Mouse (Mus musculus) lung, postnatal 0 days (tissue): ENCODE data around the gene Gm49673. TPM values are rescaled to one million over a fixed set of nuclear protein-coding genes. Genes with fewer than 3 reads are reported as not detected.
A peak's percentile ranks its signal among the peaks of the same experiment; 100 is the strongest.
"Not testable (repeated sequence)": the region's sequence is repeated elsewhere in the genome, so short reads cannot be mapped to it uniquely, and the experiment has no call there.

ENCODE experiments used
- ATAC-seq: fragments of 200-750 bp; cut with Nextera tagmentation; 2 replicates; pipeline ENCODE4 v1.8.0; 2017; ENCODE audit warnings: moderate library complexity
- DNase-seq: peaks from one replicate; pipeline ENCODE4 v3.0.0-alpha.2; 2016; ENCODE audit warnings: low spot score
- H3K27ac ChIP-seq: fragments of 300-500 bp; sonication (generic); 2 replicates; pipeline ENCODE4 v1.5.1; 2014; ENCODE audit warnings: antibody characterized with exemption, mild to moderate bottlenecking, low read length, mixed read lengths
- H3K27me3 ChIP-seq: fragments of 300-500 bp; sonication (generic); replicated peaks from 2 replicates; pipeline ENCODE4 v1.6.1; 2014; ENCODE audit warnings: low read length, mixed read lengths; ENCODE audit not compliant: insufficient read depth
- H3K36me3 ChIP-seq: fragments of 300-500 bp; sonication (generic); 2 replicates; pipeline ENCODE4 v1.6.1; 2014; ENCODE audit warnings: low read length, mixed read lengths; ENCODE audit not compliant: insufficient read depth
- H3K4me1 ChIP-seq: fragments of 300-500 bp; sonication (generic); 2 replicates; pipeline ENCODE4 v1.6.1; 2014; ENCODE audit warnings: antibody characterized with exemption, low read depth, low read length, mixed read lengths; ENCODE audit not compliant: insufficient read depth
- H3K4me2 ChIP-seq: fragments of 300-500 bp; sonication (generic); replicated peaks from 2 replicates; pipeline ENCODE4 v1.6.1; 2014; ENCODE audit warnings: low read depth, mild to moderate bottlenecking, low read length, moderate library complexity, mixed read lengths
- H3K4me3 ChIP-seq: fragments of 300-500 bp; sonication (generic); 2 replicates; pipeline ENCODE4 v1.5.1; 2014; ENCODE audit warnings: low read depth, low read length
- H3K9ac ChIP-seq: fragments of 300-500 bp; sonication (generic); replicated peaks from 2 replicates; pipeline ENCODE4 v1.6.1; 2014; ENCODE audit warnings: low read depth, mild to moderate bottlenecking
- H3K9me3 ChIP-seq: fragments of 300-500 bp; sonication (generic); 2 replicates; pipeline ENCODE4 v1.6.1; 2016; ENCODE audit warnings: low read length, mixed read lengths
- WGBS: fragments of 180-500 bp; shearing (Covaris S2); extraction: QIAGEN DNeasy Blood & Tissue Kit; methylation state at CpG from one replicate; pipeline ENCODE4 v1.1.7; 2014; 5-methylcytosine and 5-hydroxymethylcytosine counted together
- polyA plus RNA-seq: library from polyadenylated mRNA; unstranded; fragments of >200 nt; fragmentation: Nextera tagmentation; extraction: Ambion mirVana; gene quantifications from 2 replicates; pipeline ENCODE4 v1.2.1, GENCODE M21; 2015

Gm49673 gene
- polyA plus RNA-seq, 1 experiment from 2014 or later: 0.13 TPM

GRCm38 (mm10) chr17:8129578-8129977, 18.0 kb downstream of the Gm49673 start:
- not testable (repeated sequence) for H3K4me1 ChIP-seq, ATAC-seq, H3K4me2 ChIP-seq, H3K27ac ChIP-seq, H3K27me3 ChIP-seq, DNase-seq, H3K9ac ChIP-seq, H3K9me3 ChIP-seq, H3K36me3 ChIP-seq, H3K4me3 ChIP-seq
- WGBS: 84% methylated on average over 9 of the region's 9 CpGs

DNA sequence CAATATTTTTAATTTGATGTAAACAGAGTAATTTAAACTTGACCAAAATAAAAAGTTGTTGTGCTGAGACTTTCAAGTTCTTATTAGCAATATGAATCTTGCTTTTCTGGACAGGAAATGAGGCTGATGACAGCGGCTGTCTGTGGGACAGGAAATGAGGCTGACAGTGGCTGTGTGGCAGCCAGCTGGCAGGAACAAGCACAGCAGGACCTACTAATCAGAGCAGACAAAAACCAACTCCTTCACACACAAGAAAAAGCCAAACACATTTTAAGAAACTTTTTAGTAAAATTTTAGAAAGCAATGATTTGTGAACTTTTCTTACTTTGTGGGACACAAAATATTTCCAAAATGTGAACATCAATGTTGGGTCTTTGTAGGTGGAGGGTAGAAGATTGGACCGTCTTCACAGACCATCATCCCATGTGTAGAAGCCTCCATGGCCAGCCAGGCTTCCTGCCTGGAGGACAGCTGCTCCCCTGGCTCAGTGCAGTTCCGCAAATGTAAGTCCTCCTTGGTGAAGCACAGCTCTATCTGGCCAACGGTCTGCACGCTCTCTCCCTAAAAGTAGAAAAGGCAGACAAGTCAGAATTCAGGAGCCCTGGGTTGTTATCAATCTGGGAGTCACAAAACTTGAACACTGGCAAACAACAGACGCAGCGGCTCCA, 19.1 kb downstream of the Gm49673 start:
- WGBS: no CpG with 5 or more reads among the region's 7 CpGs
- ATAC-seq: peak; percentile 60
- not testable (repeated sequence) for H3K36me3 ChIP-seq, H3K27ac ChIP-seq, H3K9ac ChIP-seq, H3K27me3 ChIP-seq, H3K4me1 ChIP-seq, H3K9me3 ChIP-seq, DNase-seq, H3K4me3 ChIP-seq, H3K4me2 ChIP-seq

GRCm38 (mm10) chr17:8124586-8124985, 23.0 kb downstream of the Gm49673 start:
- H3K27me3 ChIP-seq, H3K4me1 ChIP-seq, H3K9me3 ChIP-seq, DNase-seq, H3K4me3 ChIP-seq, H3K9ac ChIP-seq, H3K36me3 ChIP-seq, H3K4me2 ChIP-seq, H3K27ac ChIP-seq: not testable (repeated sequence)
- 0 out of 2 replicates have a peak, but pooled peaks have one; percentile 25 for ATAC-seq
- WGBS: 69% methylated on average over 2 of the region's 6 CpGs

DNA sequence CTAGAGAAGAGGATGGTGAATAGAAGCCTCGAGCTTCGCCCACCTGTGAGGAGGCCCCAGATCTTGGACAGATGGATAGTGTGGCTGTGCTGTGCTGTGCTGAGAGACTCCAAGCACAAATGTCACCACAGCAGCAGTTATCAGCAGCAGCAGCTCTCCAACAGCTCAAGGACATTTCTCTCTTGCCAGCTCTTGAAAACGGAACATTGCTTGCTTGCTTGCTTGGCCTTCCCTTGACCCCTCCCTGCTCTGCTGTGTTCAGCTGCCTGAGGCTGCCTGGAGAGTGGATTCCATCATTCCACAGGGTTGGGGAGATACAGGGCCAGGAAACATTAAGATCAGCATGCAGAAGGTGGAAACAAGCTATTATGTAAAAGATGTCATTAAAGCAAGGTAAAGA, 24.6 kb downstream of the Gm49673 start:
- no CpG with 5 or more reads among the region's 3 CpGs for whole genome bisulfite sequencing
- peak; percentile 90 for ATAC-seq
- H3K9me3 ChIP-seq, H3K36me3 ChIP-seq, H3K4me1 ChIP-seq, H3K27me3 ChIP-seq, H3K4me3 ChIP-seq, DNase-seq, H3K4me2 ChIP-seq, H3K27ac ChIP-seq, H3K9ac ChIP-seq: not testable (repeated sequence)

- H3K27me3 ChIP-seq, H3K4me1 ChIP-seq, H3K9me3 ChIP-seq, H3K36me3 ChIP-seq, H3K4me3 ChIP-seq, ATAC-seq, H3K9ac ChIP-seq, H3K4me2 ChIP-seq, H3K27ac ChIP-seq, DNase-seq: not testable (repeated sequence)
- WGBS: no CpG with 5 or more reads among the region's 6 CpGs
These were observed 30.7 kb downstream of the Gm49673 start for GRCm38 (mm10) chr17:8116928-8117327.

- ATAC-seq: peak; percentile 61
- not testable (repeated sequence) for H3K27me3 ChIP-seq, H3K36me3 ChIP-seq, H3K4me3 ChIP-seq, H3K4me2 ChIP-seq, H3K9ac ChIP-seq, H3K27ac ChIP-seq, H3K4me1 ChIP-seq, H3K9me3 ChIP-seq
- WGBS: 49% methylated on average over 6 of the region's 11 CpGs
- peak; percentile 34 for DNase-seq
These were observed 31.2 kb downstream of the Gm49673 start for GRCm38 (mm10) chr17:8116378-8116777.

DNA sequence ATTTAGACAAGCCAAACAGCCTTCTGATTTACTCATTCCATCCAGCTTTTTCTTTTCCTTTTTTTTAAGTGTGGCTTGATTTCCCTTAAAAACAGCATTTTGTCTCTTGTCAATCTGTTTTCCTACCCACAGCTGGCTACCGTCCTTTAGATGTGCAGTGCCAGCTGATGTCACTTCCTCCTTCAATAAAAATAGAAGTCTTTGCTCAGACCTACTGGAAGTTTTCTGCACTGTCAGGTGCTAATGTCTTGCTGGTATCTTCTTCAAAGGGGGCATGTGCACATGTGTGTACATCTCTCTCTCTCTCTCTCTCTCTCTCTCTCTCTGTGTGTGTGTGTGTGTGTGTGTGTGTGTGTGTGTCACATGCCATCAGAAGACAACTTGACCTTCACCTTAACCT, 35.4 kb downstream of the Gm49673 start:
- H3K9ac ChIP-seq, H3K4me3 ChIP-seq, ATAC-seq, H3K27ac ChIP-seq, H3K27me3 ChIP-seq, H3K9me3 ChIP-seq, H3K36me3 ChIP-seq, H3K4me1 ChIP-seq, H3K4me2 ChIP-seq: not testable (repeated sequence)
- peak; percentile 1 for DNase-seq
- no CpG with 5 or more reads among the region's 1 CpGs for whole genome bisulfite sequencing

DNA sequence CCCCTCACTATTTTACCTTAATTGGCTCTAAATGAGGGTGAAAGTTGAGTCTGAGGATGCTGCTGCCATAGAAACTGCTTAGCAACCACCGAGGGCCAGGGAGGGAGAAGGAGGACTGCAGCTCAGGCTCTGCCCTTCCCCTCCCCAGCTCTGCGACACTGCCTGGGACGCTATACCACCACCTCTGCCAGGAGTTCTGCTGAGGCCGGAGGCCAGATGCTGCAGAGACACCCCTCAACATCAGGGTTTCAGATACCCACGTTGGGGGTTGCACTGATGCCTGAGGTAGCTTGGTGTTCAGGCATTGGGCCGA, 46.3 kb downstream of the Gm49673 start:
- not testable (repeated sequence) for H3K36me3 ChIP-seq, DNase-seq, H3K4me1 ChIP-seq, H3K4me3 ChIP-seq, H3K4me2 ChIP-seq, H3K27me3 ChIP-seq, ATAC-seq, H3K9ac ChIP-seq, H3K27ac ChIP-seq, H3K9me3 ChIP-seq
- WGBS: 49% methylated on average over 3 of the region's 6 CpGs

DNA sequence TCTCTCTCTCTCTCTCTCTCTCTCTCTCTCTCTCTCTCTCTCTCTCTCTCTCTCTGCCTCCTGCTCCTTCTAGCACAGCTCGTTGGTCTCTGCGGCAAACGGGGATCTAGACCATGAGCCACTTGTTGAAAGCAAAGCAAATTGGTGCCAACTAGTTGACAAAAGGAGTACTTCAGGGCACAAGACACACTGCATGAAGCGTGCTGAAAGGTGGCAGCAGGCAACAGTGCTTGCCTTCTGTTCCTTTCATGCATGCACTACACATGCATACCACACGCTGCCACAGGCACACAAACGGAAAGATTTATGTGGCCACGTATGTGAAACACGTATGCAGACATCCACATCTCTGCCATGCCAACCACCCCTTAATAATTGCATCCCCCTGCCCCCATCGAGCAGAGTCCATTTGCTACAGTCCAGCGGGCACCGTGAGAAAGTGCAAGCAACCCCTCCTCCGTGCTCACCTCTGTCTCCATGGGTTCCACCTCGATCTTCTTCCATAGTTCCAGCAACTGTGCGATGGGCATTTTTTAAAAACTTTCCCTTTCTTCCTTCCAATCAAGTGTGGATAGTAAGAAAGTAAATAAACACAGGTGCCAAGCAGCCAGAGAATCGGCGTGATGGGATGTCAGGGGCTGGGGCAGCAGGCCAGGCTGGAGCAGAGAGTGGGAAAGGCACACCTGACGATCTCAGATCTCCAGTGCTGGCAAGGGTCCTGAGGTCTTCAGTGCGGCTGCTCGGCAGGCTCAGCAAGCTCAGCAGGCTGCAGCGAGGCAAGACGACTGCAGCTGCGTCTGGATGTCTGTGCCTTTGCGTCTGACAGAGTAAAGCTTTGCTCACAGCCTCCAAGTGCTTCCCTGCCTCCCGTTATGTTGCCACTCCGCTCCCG, 46.9 kb downstream of the Gm49673 start:
- not testable (repeated sequence) for H3K27ac ChIP-seq, ATAC-seq, H3K27me3 ChIP-seq, DNase-seq, H3K9me3 ChIP-seq, H3K9ac ChIP-seq, H3K4me1 ChIP-seq, H3K4me2 ChIP-seq, H3K36me3 ChIP-seq, H3K4me3 ChIP-seq
- WGBS: 30% methylated on average over 7 of the region's 26 CpGs
